Mouse (Mus musculus) heart, postnatal 4 days (tissue): ENCODE measurements around the gene Lyg2. TPM values are rescaled to one million over a fixed set of nuclear protein-coding genes. Genes with fewer than 3 reads are reported as not detected.

Source experiments
- DNase-seq: peaks from one replicate; pipeline ENCODE4 v3.0.0; 2021
- total RNA-seq, 2 experiments: library from RNA; stranded (reverse); gene quantifications; 2 replicates each; pipeline ENCODE4 v1.2.3; 2021

Lyg2 gene
- total RNA-seq, 2 experiments from 2014 or later: not detected

- DNase-seq: no peak
Measured at GRCm38 (mm10) chr1:37877736-37878460, 38.4 kb downstream of the Lyg2 start.

GRCm38 (mm10) chr1:37873157-37873556 lies 43.1 kb downstream of the Lyg2 start:
- no peak for DNase-seq

DNA sequence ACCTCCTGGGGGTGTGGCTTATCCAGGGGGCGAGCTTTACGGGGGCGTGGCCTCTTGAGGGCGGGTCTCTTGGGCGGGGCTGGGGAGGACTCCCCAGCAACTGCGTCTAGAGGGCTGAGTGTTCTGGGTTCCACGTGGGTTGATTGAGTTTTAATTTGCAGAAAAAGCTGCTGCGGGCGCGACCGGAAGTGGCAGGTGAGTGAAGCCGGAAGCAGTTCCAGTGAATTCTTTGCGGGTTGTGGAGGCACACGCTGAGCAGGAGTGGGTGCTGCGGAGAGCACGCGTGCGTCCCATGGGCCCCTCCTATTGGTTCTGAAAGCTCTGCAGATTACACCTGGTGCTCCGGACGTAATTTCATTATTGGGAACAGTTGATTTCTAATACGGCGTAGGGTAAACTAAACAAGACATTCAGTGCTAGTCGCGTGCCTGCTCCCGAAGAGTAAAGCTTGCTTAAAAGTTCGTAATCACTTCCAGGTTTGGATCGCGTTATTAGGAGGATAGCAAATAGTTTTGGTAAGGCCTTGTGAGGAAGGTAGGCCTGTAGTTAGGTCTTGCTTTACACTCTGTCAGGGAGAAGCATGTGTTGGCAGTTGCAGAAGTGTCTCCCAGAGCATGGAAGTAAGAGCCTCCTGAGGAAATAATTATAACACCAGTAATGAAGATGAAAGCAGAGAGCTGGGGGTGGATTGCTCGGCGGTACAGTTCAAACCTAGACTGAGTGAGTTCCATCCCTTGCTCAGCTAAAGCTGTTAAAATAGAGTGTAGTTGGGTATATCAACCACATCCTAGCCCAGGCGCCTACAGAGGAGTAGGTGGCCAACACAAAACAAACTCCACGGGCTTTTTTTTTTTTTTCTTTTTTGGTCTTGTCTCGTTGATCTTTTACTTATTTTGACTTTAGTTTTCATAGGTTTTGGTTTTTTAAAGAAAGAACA lies 43.9 kb downstream of the Lyg2 start:
- DNase-seq: peak; percentile 83

- DNase-seq: no peak
Measured at GRCm38 (mm10) chr1:37871704-37872103, 44.6 kb downstream of the Lyg2 start, which contains the start of gene Lipt1. Gene Lipt1 (plus strand): TSS chr1:37871738.

DNA sequence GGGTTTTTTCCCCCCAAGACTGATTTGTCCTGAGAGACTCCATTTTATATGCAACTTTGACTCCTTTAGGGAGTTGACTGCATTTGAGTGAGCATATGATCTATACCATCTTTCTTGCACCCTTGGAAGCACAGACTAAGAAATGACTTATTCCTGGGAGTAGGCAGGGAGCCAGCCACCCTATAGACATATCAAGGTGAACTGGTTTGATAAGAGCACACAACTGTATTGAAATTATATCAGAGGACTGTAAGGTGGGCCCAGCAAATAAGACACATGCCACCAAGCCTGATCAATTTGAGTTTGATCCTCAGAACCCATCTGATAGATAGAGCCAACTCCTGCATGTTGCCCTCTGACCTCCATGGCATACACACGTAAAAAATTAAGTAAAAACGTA lies 46.9 kb downstream of the Lyg2 start:
- DNase-seq: no peak

GRCm38 (mm10) chr1:37868640-37869039 lies 47.7 kb downstream of the Lyg2 start:
- DNase-seq: no peak

DNA sequence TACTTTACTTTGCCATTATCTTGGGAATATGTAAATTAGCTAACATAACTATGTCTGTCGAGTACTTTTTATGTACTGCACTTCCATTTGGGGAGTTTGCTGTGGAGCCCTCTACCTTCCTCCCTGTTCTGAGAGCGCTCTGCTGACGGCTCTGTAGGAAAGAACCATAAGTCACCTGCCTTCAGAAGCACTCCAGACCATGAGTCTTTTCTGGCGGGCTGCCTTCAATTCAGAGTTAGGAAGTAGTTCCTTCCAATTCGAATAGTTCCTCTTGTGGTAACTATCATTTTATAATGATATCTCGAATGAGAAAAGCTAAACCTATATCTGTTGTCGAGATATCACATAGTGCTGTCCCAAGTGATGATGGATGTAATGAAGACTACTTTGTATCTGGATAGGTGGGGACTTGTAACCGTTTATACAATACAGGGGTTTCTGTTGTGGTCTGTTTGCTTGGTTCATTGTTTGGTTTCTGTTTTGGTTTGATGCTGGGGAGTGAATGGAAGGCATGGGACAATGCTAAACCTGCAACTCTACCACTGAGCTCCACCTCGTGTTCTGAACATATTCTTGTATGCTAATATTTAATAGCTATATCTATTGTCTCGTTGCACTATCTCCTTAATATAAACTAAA lies 48.5 kb downstream of the Lyg2 start:
- no peak for DNase-seq

- peak; percentile 63 for DNase-seq
Measured at GRCm38 (mm10) chr1:37867056-37867455, 49.2 kb downstream of the Lyg2 start.

DNA sequence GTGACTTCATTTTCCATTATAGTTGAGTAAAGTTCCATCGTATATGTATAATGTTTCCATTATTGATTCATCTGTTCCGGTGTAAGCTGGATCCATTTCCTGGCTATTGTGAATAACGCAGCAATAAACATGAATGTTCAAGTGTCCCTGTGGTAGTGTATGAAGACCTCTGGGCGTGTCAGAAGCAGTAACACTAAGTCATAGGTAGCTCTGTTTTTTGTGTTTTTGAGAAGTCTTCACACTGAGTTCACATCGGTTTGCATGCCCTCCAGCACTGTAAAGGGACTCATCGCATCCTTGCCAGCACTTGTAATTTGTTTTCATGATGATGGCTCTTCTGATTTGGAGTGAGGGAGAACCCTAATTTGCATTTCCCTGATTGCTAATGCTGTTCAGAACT lies 50.0 kb downstream of the Lyg2 start, which contains the start of gene Tsga10:
Gene Tsga10, minus strand, starts transcription at position 144 of the 400 bp plus-strand sequence.
- DNase-seq: no peak

GRCm38 (mm10) chr1:37865401-37866215 lies 50.7 kb downstream of the Lyg2 start:
- no peak for DNase-seq

DNA sequence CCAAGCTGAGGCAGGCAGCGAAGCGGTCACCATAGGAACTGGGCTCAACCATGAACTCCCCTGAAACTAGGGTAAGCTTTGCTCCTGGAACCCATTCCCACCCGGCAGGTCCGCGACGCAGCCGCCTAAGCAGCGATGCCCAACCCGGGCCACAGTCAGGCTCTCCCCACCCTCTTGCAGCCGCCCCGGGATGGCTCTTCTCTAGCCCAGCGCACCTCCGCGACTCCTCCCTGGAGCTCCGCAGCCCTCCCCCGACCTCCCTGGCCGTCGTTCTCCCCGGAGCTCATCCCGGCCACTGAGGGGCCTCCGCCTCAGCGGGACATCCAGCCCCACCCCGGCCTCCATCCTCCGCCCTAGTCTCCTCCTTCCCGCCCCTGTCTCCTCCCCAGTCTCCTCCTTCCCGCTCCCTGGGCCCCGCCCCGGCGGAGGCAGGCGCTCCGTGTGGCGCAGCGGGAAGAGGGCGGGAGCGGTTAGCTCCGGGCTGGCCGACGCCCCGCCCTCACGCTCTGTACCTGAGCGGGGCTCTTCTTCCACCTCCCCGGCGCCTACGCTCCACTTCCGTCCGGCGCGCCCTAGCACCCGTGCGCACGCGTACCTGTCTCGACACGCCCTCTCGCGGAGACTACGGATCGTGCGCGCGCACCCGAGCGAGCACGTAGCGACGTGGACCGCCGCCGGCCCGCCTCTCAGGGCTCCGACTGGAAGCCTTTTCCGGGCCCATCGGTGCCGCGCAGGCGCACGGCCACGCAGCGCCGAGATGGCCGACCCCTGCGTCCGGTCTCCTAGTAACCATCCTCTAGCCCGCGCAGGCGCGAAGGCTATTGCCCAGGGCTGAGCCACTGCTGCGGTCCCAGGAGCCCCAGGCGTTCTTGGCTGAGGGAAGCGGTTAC lies 51.5 kb downstream of the Lyg2 start:
- DNase-seq: peak; percentile 99

Other genes starting within 250 kb of the Lyg2 start
- 1 to 10 TPM; 1.7 to 1.9 TPM for gene 2010300C02Rik, start 196.4 kb downstream of the Lyg2 start, total RNA-seq
- 1 to 10 TPM; 4.1 to 4.2 TPM for gene Tsga10, start 50.1 kb downstream of the Lyg2 start, total RNA-seq
- gene Lipt1, start 44.8 kb downstream of the Lyg2 start, total RNA-seq: 1 to 10 TPM; 7.3 to 8.6 TPM
- gene Mitd1, start 26.1 kb downstream of the Lyg2 start, total RNA-seq: 1 to 10 TPM; 5.8 to 7.9 TPM
- gene Mrpl30, start 26.0 kb downstream of the Lyg2 start, total RNA-seq: 100 to 1,000 TPM; 283 to 286 TPM
- gene Lyg1, start 41.3 kb upstream of the Lyg2 start, total RNA-seq: not detected
- gene Txndc9, start 81.4 kb upstream of the Lyg2 start, total RNA-seq: 10 to 100 TPM; 67.9 to 72.0 TPM
- 10 to 100 TPM; 36.4 to 36.7 TPM for gene Eif5b, start 81.5 kb upstream of the Lyg2 start, total RNA-seq
- gene Rev1, start 213.3 kb upstream of the Lyg2 start, total RNA-seq: 10 to 100 TPM; 24.2 to 28.5 TPM